Mouse (Mus musculus): ENCODE measurements at regions not wholly inside any gene's neighbourhood (a gene's known extent, or its start where the extent isn't known, plus 50 kb on each side); places are given as distances from the start of the nearest gene placed in this dataset.

GRCm38 (mm10) chr5:148812016-148812415 is 117.1 kb downstream of the Katnal1 start:
- TF ChIP-seq CTCF (conservative IDR thresholded peaks at IDR 0.05; ENCODE audit: low read length) (peak; percentile 86), NANOG (IDR thresholded peaks at IDR 0.05; ENCODE audit: borderline replicate concordance, low read length) (no peak)

All from E14TG2a.4 (cell line).